Mouse (Mus musculus) frontal cortex, postnatal 10 days (tissue): ENCODE measurements around the gene Cacnb1.

Experiments
- DNase-seq, 2 experiments: peaks; one replicate each; pipeline ENCODE4 v3.0.0; 2022; ENCODE audit warnings: low spot score in 2 of 2, mixed read lengths in 1 of 2

Cacnb1 gene

GRCm38 (mm10) chr11:97986738-97987465, 35.9 kb downstream of the Cacnb1 start:
- no peak for DNase-seq

- no peak for DNase-seq
Measured at GRCm38 (mm10) chr11:97985727-97986677, 36.8 kb downstream of the Cacnb1 start, which contains the start of gene Plxdc1. Gene Plxdc1, minus strand, starts transcription at chr11:97986444.

- DNase-seq = no peak
Measured at GRCm38 (mm10) chr11:97983983-97984382, 38.9 kb downstream of the Cacnb1 start.

- no peak for DNase-seq
Measured at GRCm38 (mm10) chr11:97983506-97983905, 39.3 kb downstream of the Cacnb1 start.

- DNase-seq = no peak
Measured at GRCm38 (mm10) chr11:97982721-97983120, 40.1 kb downstream of the Cacnb1 start.

- DNase-seq = no peak
Measured at GRCm38 (mm10) chr11:97980531-97980966, 42.3 kb downstream of the Cacnb1 start.

GRCm38 (mm10) chr11:97979824-97980495, 42.9 kb downstream of the Cacnb1 start:
- DNase-seq = no peak

- DNase-seq = no peak
Measured at GRCm38 (mm10) chr11:97978392-97978791, 44.4 kb downstream of the Cacnb1 start.

GRCm38 (mm10) chr11:97977797-97978196, 45.0 kb downstream of the Cacnb1 start:
- no peak for DNase-seq

- DNase-seq = no peak
Measured at GRCm38 (mm10) chr11:97974746-97975145, 48.1 kb downstream of the Cacnb1 start.

- no peak for DNase-seq
Measured at GRCm38 (mm10) chr11:97974141-97974540, 48.7 kb downstream of the Cacnb1 start.

- no peak for DNase-seq
Measured at GRCm38 (mm10) chr11:97972434-97972833, 50.4 kb downstream of the Cacnb1 start.

- peak; percentile 71 to 74 for DNase-seq
Measured at GRCm38 (mm10) chr11:97971232-97971631, 51.6 kb downstream of the Cacnb1 start.

- no peak for DNase-seq
Measured at GRCm38 (mm10) chr11:97970771-97971170, 52.1 kb downstream of the Cacnb1 start.

GRCm38 (mm10) chr11:97968385-97968784, 54.4 kb downstream of the Cacnb1 start:
- no peak for DNase-seq

GRCm38 (mm10) chr11:97967114-97967513, 55.7 kb downstream of the Cacnb1 start:
- DNase-seq = no peak

- no peak for DNase-seq
Measured at GRCm38 (mm10) chr11:97960907-97961306, 61.9 kb downstream of the Cacnb1 start.

GRCm38 (mm10) chr11:97959300-97959680, 63.5 kb downstream of the Cacnb1 start:
- DNase-seq = no peak

GRCm38 (mm10) chr11:97958641-97959299, 64.1 kb downstream of the Cacnb1 start:
- no peak for DNase-seq

GRCm38 (mm10) chr11:97956905-97957560, 65.8 kb downstream of the Cacnb1 start:
- no peak for DNase-seq

- no peak for DNase-seq
Measured at GRCm38 (mm10) chr11:97955915-97956314, 66.9 kb downstream of the Cacnb1 start.
